Mouse (Mus musculus): ENCODE measurements at regions not wholly inside any gene's neighbourhood (a gene's known extent, or its start where the extent isn't known, plus 50 kb on each side); places are given as distances from the start of the nearest gene placed in this dataset.
A peak's percentile ranks its signal among the peaks of the same experiment; 100 is the strongest.
"Not testable (repeated sequence)": the region's sequence is repeated elsewhere in the genome, so short reads cannot be mapped to it uniquely, and the experiment has no call there.

GRCm38 (mm10) chr3:31708367-31708766, 193.9 kb upstream of the Kcnmb2 start:
- DNase-seq (ENCODE audit: low read depth) = peak; percentile 19

- DNase-seq (ENCODE audit: low read depth) = no peak
- no peak for TF ChIP-seq POLR2A (IDR thresholded peaks at IDR 0.05; ENCODE audit: borderline replicate concordance, extremely low read depth, insufficient read depth, insufficient read length, poor library complexity, severe bottlenecking)
- TF ChIP-seq CTCF (IDR thresholded peaks at IDR 0.05; ENCODE audit: borderline replicate concordance, extremely low read depth, insufficient read depth, insufficient read length) = no peak
Measured at GRCm38 (mm10) chr3:31741289-31741688, 161.0 kb upstream of the Kcnmb2 start.

GRCm38 (mm10) chr3:31755881-31756280, 146.4 kb upstream of the Kcnmb2 start:
- TF ChIP-seq CTCF (IDR thresholded peaks at IDR 0.05; ENCODE audit: borderline replicate concordance, extremely low read depth, insufficient read depth, insufficient read length) = no peak
- TF ChIP-seq POLR2A (IDR thresholded peaks at IDR 0.05; ENCODE audit: borderline replicate concordance, extremely low read depth, insufficient read depth, insufficient read length, poor library complexity, severe bottlenecking) = no peak
- DNase-seq (ENCODE audit: low read depth) = no peak

- TF ChIP-seq POLR2A (IDR thresholded peaks at IDR 0.05; ENCODE audit: borderline replicate concordance, extremely low read depth, insufficient read depth, insufficient read length, poor library complexity, severe bottlenecking) = no peak
- peak; percentile 55; the same call in 1 of the 2 replicates for TF ChIP-seq CTCF (IDR thresholded peaks at IDR 0.05; ENCODE audit: borderline replicate concordance, extremely low read depth, insufficient read depth, insufficient read length)
- peak; percentile 77 for DNase-seq (ENCODE audit: low read depth)
Measured at GRCm38 (mm10) chr3:31769193-31769592, 133.1 kb upstream of the Kcnmb2 start.

GRCm38 (mm10) chr3:31790342-31790970, 111.9 kb upstream of the Kcnmb2 start:
- TF ChIP-seq CTCF (IDR thresholded peaks at IDR 0.05; ENCODE audit: borderline replicate concordance, extremely low read depth, insufficient read depth, insufficient read length) (0 out of 2 replicates have a peak, but pooled peaks have one; percentile 15), POLR2A (IDR thresholded peaks at IDR 0.05; ENCODE audit: borderline replicate concordance, extremely low read depth, insufficient read depth, insufficient read length, poor library complexity, severe bottlenecking) (no peak)
- DNase-seq (ENCODE audit: low read depth) = peak; percentile 84

GRCm38 (mm10) chr3:31793466-31794040, 108.8 kb upstream of the Kcnmb2 start:
- no peak for TF ChIP-seq POLR2A (IDR thresholded peaks at IDR 0.05; ENCODE audit: borderline replicate concordance, extremely low read depth, insufficient read depth, insufficient read length, poor library complexity, severe bottlenecking)
- no peak for TF ChIP-seq CTCF (IDR thresholded peaks at IDR 0.05; ENCODE audit: borderline replicate concordance, extremely low read depth, insufficient read depth, insufficient read length)
- DNase-seq (ENCODE audit: low read depth) = peak; percentile 53

- no peak for DNase-seq (ENCODE audit: low read depth)
- TF ChIP-seq CTCF (IDR thresholded peaks at IDR 0.05; ENCODE audit: borderline replicate concordance, extremely low read depth, insufficient read depth, insufficient read length) (no peak), POLR2A (IDR thresholded peaks at IDR 0.05; ENCODE audit: borderline replicate concordance, extremely low read depth, insufficient read depth, insufficient read length, poor library complexity, severe bottlenecking) (no peak)
Measured at GRCm38 (mm10) chr3:31796621-31797020, 105.7 kb upstream of the Kcnmb2 start.

GRCm38 (mm10) chr3:31799192-31799591, 103.1 kb upstream of the Kcnmb2 start:
- TF ChIP-seq CTCF (IDR thresholded peaks at IDR 0.05; ENCODE audit: borderline replicate concordance, extremely low read depth, insufficient read depth, insufficient read length) (no peak), POLR2A (IDR thresholded peaks at IDR 0.05; ENCODE audit: borderline replicate concordance, extremely low read depth, insufficient read depth, insufficient read length, poor library complexity, severe bottlenecking) (no peak)
- peak; percentile 22 for DNase-seq (ENCODE audit: low read depth)

GRCm38 (mm10) chr3:31804038-31804437, 98.3 kb upstream of the Kcnmb2 start:
- TF ChIP-seq POLR2A (IDR thresholded peaks at IDR 0.05; ENCODE audit: borderline replicate concordance, extremely low read depth, insufficient read depth, insufficient read length, poor library complexity, severe bottlenecking) = no peak
- no peak for TF ChIP-seq CTCF (IDR thresholded peaks at IDR 0.05; ENCODE audit: borderline replicate concordance, extremely low read depth, insufficient read depth, insufficient read length)
- no peak for DNase-seq (ENCODE audit: low read depth)

GRCm38 (mm10) chr3:31807741-31808140, 94.6 kb upstream of the Kcnmb2 start:
- no peak for DNase-seq (ENCODE audit: low read depth)
- TF ChIP-seq POLR2A (IDR thresholded peaks at IDR 0.05; ENCODE audit: borderline replicate concordance, extremely low read depth, insufficient read depth, insufficient read length, poor library complexity, severe bottlenecking) (no peak), CTCF (IDR thresholded peaks at IDR 0.05; ENCODE audit: borderline replicate concordance, extremely low read depth, insufficient read depth, insufficient read length) (no peak)

GRCm38 (mm10) chr3:31809131-31809530, 93.2 kb upstream of the Kcnmb2 start:
- DNase-seq (ENCODE audit: low read depth) = not testable (repeated sequence)

GRCm38 (mm10) chr3:31811232-31811631, 91.1 kb upstream of the Kcnmb2 start:
- TF ChIP-seq POLR2A (IDR thresholded peaks at IDR 0.05; ENCODE audit: borderline replicate concordance, extremely low read depth, insufficient read depth, insufficient read length, poor library complexity, severe bottlenecking) (no peak), CTCF (IDR thresholded peaks at IDR 0.05; ENCODE audit: borderline replicate concordance, extremely low read depth, insufficient read depth, insufficient read length) (no peak)
- no peak for DNase-seq (ENCODE audit: low read depth)
